In the genomic region with DNA sequence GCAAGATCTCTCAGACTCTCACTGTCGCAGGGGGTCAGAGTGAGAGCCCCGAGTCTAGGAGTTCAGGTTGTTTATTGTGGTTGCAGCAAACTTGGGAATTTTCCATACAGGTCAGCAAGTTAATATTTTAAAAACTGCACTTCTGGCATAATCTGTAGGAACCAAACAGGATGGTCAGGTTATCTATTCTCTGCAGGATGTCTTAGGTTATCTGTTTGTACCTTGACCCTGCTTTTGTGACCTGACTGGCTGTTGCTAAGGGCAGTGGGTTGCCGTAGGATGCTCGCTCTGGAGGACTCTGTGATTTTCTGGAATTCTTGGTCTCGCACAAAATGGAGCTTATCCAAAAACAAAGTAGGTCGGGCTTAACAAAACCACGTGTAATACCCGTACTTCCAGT, we compare ENCODE assay signal across 22 mouse cellular contexts. TPM values are rescaled to one million over a fixed set of nuclear protein-coding genes. Genes with fewer than 3 reads are reported as not detected.
DNase-seq lines count a peak whose midpoint lies in the region; ATAC-seq and TF ChIP-seq lines count a peak whose summit lies in the region.
"Had no signal": no experiment of that assay in that cellular context is flagged by ENCODE, and none has a peak within 500 bp of the region (broad histone marks: within the 10 kb centered on the region; RNA-seq: fewer than 3 reads in every experiment).

No protein-coding gene starts in this region.

- H3K27ac ChIP-seq in liver, adult 2 months (replicated peaks; ENCODE audit: insufficient read depth, low read depth, low read length): peak overlapping the region; percentile 27; the same call in 1 of the 2 replicates
- no peak overlapping the region for H3K27ac ChIP-seq in liver, embryonic 12.5 days
- H3K27ac ChIP-seq in liver, embryonic 16.5 days (ENCODE audit: low read length): no peak overlapping the region
- H3K27ac ChIP-seq in liver, postnatal 0 days (ENCODE audit: low read depth): no peak overlapping the region
- H3K27ac ChIP-seq in hindbrain, embryonic 13.5 days: no peak overlapping the region
- H3K27ac ChIP-seq: embryonic facial prominence, embryonic 13.5 days; embryonic facial prominence, embryonic 15.5 days; forebrain, embryonic 10.5 days; forebrain, embryonic 12.5 days had no signal

- TF ChIP-seq CTCF in liver, adult 2 months (IDR thresholded peaks at IDR 0.05; ENCODE audit: low read depth, low read length): no peak
- no peak for TF ChIP-seq CTCF in liver, postnatal 0 days (IDR thresholded peaks at IDR 0.05; ENCODE audit: low read depth)

- H3K4me3 ChIP-seq in liver, adult 2 months (ENCODE audit: insufficient read depth, low read depth, low read length): no peak overlapping the region
- H3K4me3 ChIP-seq in liver, embryonic 12.5 days: no peak overlapping the region
- H3K4me3 ChIP-seq in liver, embryonic 16.5 days (ENCODE audit: low read depth, low read length): no peak overlapping the region
- no peak overlapping the region for H3K4me3 ChIP-seq in liver, postnatal 0 days (ENCODE audit: low read depth, low read length)
- no peak overlapping the region for H3K4me3 ChIP-seq in hindbrain, embryonic 13.5 days
- H3K4me3 ChIP-seq: embryonic facial prominence, embryonic 13.5 days; embryonic facial prominence, embryonic 15.5 days; erythroblast, embryonic 14.5 days; forebrain, embryonic 10.5 days; forebrain, embryonic 12.5 days had no signal

- H3K36me3 ChIP-seq in liver, adult 2 months (ENCODE audit: control insufficient read depth, insufficient read depth, low read length): no peaks in the 10 kb centered on the region
- no peaks in the 10 kb centered on the region for H3K36me3 ChIP-seq in liver, embryonic 12.5 days
- H3K36me3 ChIP-seq in liver, embryonic 16.5 days (ENCODE audit: control insufficient read depth, insufficient read depth): no peaks in the 10 kb centered on the region
- no peaks in the 10 kb centered on the region for H3K36me3 ChIP-seq in liver, postnatal 0 days (replicated peaks; ENCODE audit: insufficient read depth, low read length)
- H3K36me3 ChIP-seq in hindbrain, embryonic 13.5 days: no peaks in the 10 kb centered on the region
- H3K36me3 ChIP-seq: embryonic facial prominence, embryonic 13.5 days; embryonic facial prominence, embryonic 15.5 days; forebrain, embryonic 10.5 days; forebrain, embryonic 12.5 days had no signal

- no peak for TF ChIP-seq POLR2A in liver, adult 2 months (IDR thresholded peaks at IDR 0.05; ENCODE audit: extremely low read depth, insufficient read depth, low read length)

- no peak overlapping the region for H3K4me2 ChIP-seq in liver, embryonic 12.5 days
- no peak overlapping the region for H3K4me2 ChIP-seq in liver, embryonic 16.5 days (ENCODE audit: low read depth, low read length)
- H3K4me2 ChIP-seq in liver, postnatal 0 days (ENCODE audit: low read depth, low read length): no peak overlapping the region
- no peak overlapping the region for H3K4me2 ChIP-seq in hindbrain, embryonic 13.5 days
- H3K4me2 ChIP-seq: embryonic facial prominence, embryonic 13.5 days; embryonic facial prominence, embryonic 15.5 days; forebrain, embryonic 12.5 days had no signal

- H3K9ac ChIP-seq in liver, adult 2 months (ENCODE audit: low read depth, low read length): no peak overlapping the region
- no peak overlapping the region for H3K9ac ChIP-seq in liver, embryonic 12.5 days
- H3K9ac ChIP-seq in liver, embryonic 16.5 days (ENCODE audit: low read depth, low read length): no peak overlapping the region
- H3K9ac ChIP-seq in liver, postnatal 0 days (replicated peaks): no peak overlapping the region
- H3K9ac ChIP-seq in hindbrain, embryonic 13.5 days: no peak overlapping the region
- H3K9ac ChIP-seq: embryonic facial prominence, embryonic 13.5 days; embryonic facial prominence, embryonic 15.5 days; forebrain, embryonic 12.5 days had no signal

- no peaks in the 10 kb centered on the region for H3K27me3 ChIP-seq in liver, adult 2 months (ENCODE audit: control insufficient read depth, insufficient read depth, low read length)
- H3K27me3 ChIP-seq in liver, embryonic 12.5 days (replicated peaks): peaks cover 29% of the 10 kb centered on the region; the same call in 1 of the 2 replicates
- peaks cover 13% of the 10 kb centered on the region for H3K27me3 ChIP-seq in liver, embryonic 16.5 days (ENCODE audit: control insufficient read depth, insufficient read depth, low read depth, low read length)
- H3K27me3 ChIP-seq in liver, postnatal 0 days (ENCODE audit: insufficient read depth, low read length): peaks cover 17% of the 10 kb centered on the region
- peaks cover 35% of the 10 kb centered on the region for H3K27me3 ChIP-seq in hindbrain, embryonic 13.5 days
- H3K27me3 ChIP-seq: embryonic facial prominence, embryonic 13.5 days; embryonic facial prominence, embryonic 15.5 days had no signal

- 0 out of 2 replicates have a peak, but pooled peaks have one; percentile 38 for TF ChIP-seq EP300 in liver, postnatal 0 days (IDR thresholded peaks at IDR 0.05; ENCODE audit: low read depth)

- no peaks in the 10 kb centered on the region for H3K9me3 ChIP-seq in liver, embryonic 12.5 days (replicated peaks)
- no peaks in the 10 kb centered on the region for H3K9me3 ChIP-seq in liver, embryonic 16.5 days (replicated peaks; ENCODE audit: control insufficient read depth, low read length)
- H3K9me3 ChIP-seq in liver, postnatal 0 days (ENCODE audit: low read length): no peaks in the 10 kb centered on the region
- H3K9me3 ChIP-seq in hindbrain, embryonic 13.5 days: no peaks in the 10 kb centered on the region
- H3K9me3 ChIP-seq: embryonic facial prominence, embryonic 13.5 days; embryonic facial prominence, embryonic 15.5 days; forebrain, embryonic 10.5 days; forebrain, embryonic 12.5 days had no signal

- no peak for DNase-seq in liver, adult 2 months (ENCODE audit: extremely low read depth, low read depth, low spot score)
- no peak for DNase-seq in liver, postnatal 0 days
- DNase-seq in frontal cortex, postnatal 25 days (ENCODE audit: low spot score in 2 of 2): no peak
- DNase-seq: adrenal gland, adult 2 months; adrenal gland, postnatal 10 days; adrenal gland, postnatal 25 days; cerebellum, adult 11 months; cerebellum, adult 18-20 months; cerebellum, adult 8-10 months; cerebellum, adult 9-11 months; cerebellum, postnatal 14 days; cerebellum, postnatal 36 days; embryo, embryonic 11 days had no signal

- WGBS in liver, adult 2 months: 61% methylated on average over 8 of the region's 8 CpGs
- 58% methylated on average over 8 of the region's 8 CpGs for WGBS in liver, embryonic 12.5 days (ENCODE audit: insufficient replicate concordance)
- 60% methylated on average over 8 of the region's 8 CpGs for WGBS in liver, embryonic 16.5 days (ENCODE audit: insufficient replicate concordance)
- 68% methylated on average over 8 of the region's 8 CpGs for WGBS in liver, postnatal 0 days (ENCODE audit: insufficient replicate concordance)
- 83% methylated on average over 8 of the region's 8 CpGs for WGBS in hindbrain, embryonic 13.5 days

- no peaks in the 10 kb centered on the region for H3K79me2 ChIP-seq in liver, adult 2 months (ENCODE audit: control insufficient read depth, insufficient read depth, low read length)

- no peak for ATAC-seq in liver, embryonic 12.5 days
- ATAC-seq in liver, embryonic 16.5 days (ENCODE audit: low read depth): peak; percentile 37; the same call in 1 of the 2 replicates
- no peak for ATAC-seq in liver, postnatal 0 days
- ATAC-seq in hindbrain, embryonic 13.5 days (ENCODE audit: low FRiP score): no peak
- ATAC-seq: forebrain, embryonic 14.5 days had no signal

- H3K4me1 ChIP-seq in liver, adult 2 months (ENCODE audit: control insufficient read depth, insufficient read depth, low read length): no peaks in the 10 kb centered on the region
- H3K4me1 ChIP-seq in liver, embryonic 12.5 days: peaks cover 14% of the 10 kb centered on the region; the same call in 1 of the 2 replicates
- peaks cover 4% of the 10 kb centered on the region; the same call in 1 of the 2 replicates for H3K4me1 ChIP-seq in liver, embryonic 16.5 days (ENCODE audit: control insufficient read depth, low read depth, low read length)
- H3K4me1 ChIP-seq in liver, postnatal 0 days (ENCODE audit: insufficient read depth): no peaks in the 10 kb centered on the region; the same call in 1 of the 2 replicates
- H3K4me1 ChIP-seq in hindbrain, embryonic 13.5 days (replicated peaks): peaks cover 1% of the 10 kb centered on the region

RNA-seq across cellular contexts. Expression of a gene that starts 31.9 kb away (rescaled TPM):
- 0.74 and 1.1 TPM in 2 replicates for total RNA-seq in liver, adult 2 months (2014; rRNA removed)
- polyA plus RNA-seq in liver, adult 2 months (2012; rRNA removed): 1.5 and 2.2 TPM in 2 replicates
- 364 and 366 TPM in 2 replicates for polyA plus RNA-seq in liver, embryonic 12.5 days (2016; fragmentation: Nextera tagmentation; extraction: Ambion mirVana)
- 212 and 220 TPM in 2 replicates for polyA plus RNA-seq in liver, embryonic 16.5 days (2015; fragmentation: Nextera tagmentation; extraction: Ambion mirVana)
- 63.6 and 75.5 TPM in 2 replicates for polyA plus RNA-seq in liver, postnatal 0 days (2015; fragmentation: Nextera tagmentation; extraction: Ambion mirVana)
- 31.6 and 35.1 TPM in 2 replicates for polyA plus RNA-seq in hindbrain, embryonic 13.5 days (2015; fragmentation: Nextera tagmentation; extraction: Ambion mirVana)

Comparison
In these comparisons a context has a peak if more than half of its experiments do, and no peak if none do; other contexts are left out.
1. RNA of a gene that starts 31.9 kb away (polyA plus RNA-seq): 364 to 366 TPM in liver, embryonic 12.5 days, 212 to 220 TPM in liver, embryonic 16.5 days, 63.6 to 75.5 TPM in liver, postnatal 0 days and 31.6 to 35.1 TPM in hindbrain, embryonic 13.5 days; 1.5 to 2.2 TPM in liver, adult 2 months; every median in the first group is over 10 times any median in the second.